ENCODE assay signal across 12 mouse cellular contexts in the genomic region with DNA sequence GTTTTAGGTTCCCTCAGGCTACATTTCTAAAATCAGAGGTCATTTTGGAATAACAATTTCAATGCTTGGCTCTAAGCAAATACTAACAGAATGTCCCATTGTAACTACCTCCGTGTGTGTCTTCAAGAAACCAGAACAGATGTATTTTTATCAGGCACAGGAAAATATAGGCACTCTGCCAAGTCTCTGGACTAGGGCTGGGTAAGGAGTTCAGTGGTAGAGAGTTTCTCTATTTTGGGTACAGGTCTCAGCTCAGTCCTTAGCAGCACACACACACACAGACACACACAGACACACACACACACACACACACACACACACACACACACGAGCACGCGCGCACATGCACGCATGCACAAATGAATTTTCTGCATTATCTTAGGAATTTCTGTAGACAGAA. TPM values are rescaled to one million over a fixed set of nuclear protein-coding genes. Genes with fewer than 3 reads are reported as not detected.
A peak's percentile ranks its signal among the peaks of the same experiment; 100 is the strongest.
DNase-seq lines count a peak whose midpoint lies in the region; ATAC-seq lines count a peak whose summit lies in the region.
"Had no signal": no experiment of that assay in that cellular context is flagged by ENCODE, and none has a peak within 500 bp of the region (broad histone marks: within the 10 kb centered on the region; RNA-seq: fewer than 3 reads in every experiment).

No protein-coding gene starts in this region.

- no peaks in the 10 kb centered on the region for H3K36me3 ChIP-seq in forebrain, embryonic 13.5 days (ENCODE audit: poor library complexity, severe bottlenecking)
- no peaks in the 10 kb centered on the region for H3K36me3 ChIP-seq in forebrain, embryonic 10.5 days (replicated peaks)

- H3K9me3 ChIP-seq in forebrain, embryonic 13.5 days (replicated peaks) = no peaks in the 10 kb centered on the region
- no peaks in the 10 kb centered on the region for H3K9me3 ChIP-seq in forebrain, embryonic 10.5 days

- no peak overlapping the region for H3K9ac ChIP-seq in forebrain, embryonic 13.5 days
- H3K9ac ChIP-seq: liver, postnatal 0 days had no signal

- 0 out of 2 replicates have a peak, but pooled peaks have one; percentile 27 for ATAC-seq in forebrain, embryonic 13.5 days
- ATAC-seq: liver, postnatal 0 days; Patski had no signal

- no peak overlapping the region for H3K4me2 ChIP-seq in forebrain, embryonic 13.5 days

- WGBS in forebrain, embryonic 13.5 days = 83% methylated on average over 6 of the region's 6 CpGs
- 92% methylated on average over 6 of the region's 6 CpGs for WGBS in forebrain, embryonic 10.5 days

- H3K27ac ChIP-seq in forebrain, embryonic 13.5 days = no peak overlapping the region
- H3K27ac ChIP-seq in forebrain, embryonic 10.5 days = no peak overlapping the region

- no peaks in the 10 kb centered on the region for H3K4me1 ChIP-seq in forebrain, embryonic 13.5 days
- no peaks in the 10 kb centered on the region for H3K4me1 ChIP-seq in forebrain, embryonic 10.5 days

- intact Hi-C loops in heart, postnatal 10 days (cut with DNase I) = no loop called here

- H3K27me3 ChIP-seq in forebrain, embryonic 13.5 days = no peaks in the 10 kb centered on the region
- no peaks in the 10 kb centered on the region for H3K27me3 ChIP-seq in forebrain, embryonic 10.5 days (ENCODE audit: poor library complexity, severe bottlenecking)
- H3K27me3 ChIP-seq: Patski had no signal

- no peak overlapping the region for H3K4me3 ChIP-seq in forebrain, embryonic 13.5 days
- no peak overlapping the region for H3K4me3 ChIP-seq in forebrain, embryonic 10.5 days

- DNase-seq in forebrain, embryonic 10.5 days (ENCODE audit: extremely low spot score, low spot score) = no peak
- peak; percentile 6 for DNase-seq in kidney, postnatal 10 days
- DNase-seq in kidney, postnatal 25 days = no peak
- DNase-seq in NIH3T3 (ENCODE audit: low read depth) = peak; percentile 49
- DNase-seq in heart, postnatal 10 days = peak; percentile 17 to 20
- no peak for DNase-seq in B cell, adult 2 months
- no peak for DNase-seq in spleen, adult 18-20 months
- DNase-seq: cerebellum, postnatal 25 days; kidney, adult 9 months; liver, postnatal 0 days had no signal

RNA-seq across cellular contexts. Expression of gene Hpgd, which starts 49.1 kb away (rescaled TPM):
- polyA plus RNA-seq in forebrain, embryonic 13.5 days (2015; fragmentation: Nextera tagmentation; extraction: Ambion mirVana) = 3.8 and 3.9 TPM in 2 replicates
- polyA plus RNA-seq in forebrain, embryonic 10.5 days (2016; fragmentation: Nextera tagmentation; extraction: Ambion mirVana) = 14.7 and 19.4 TPM in 2 replicates
- 1 to 10 TPM; 5.0 to 5.5 TPM for total RNA-seq in heart, postnatal 10 days (2021)

Comparison
In these comparisons a context has a peak if more than half of its experiments do, and no peak if none do; other contexts are left out.
1. DNase-seq: peak in kidney, postnatal 10 days (single experiment), NIH3T3 (single experiment) and heart, postnatal 10 days (2 of 2); none in forebrain, embryonic 10.5 days (single experiment), kidney, postnatal 25 days (0 of 2), B cell, adult 2 months (0 of 2) and spleen, adult 18-20 months (0 of 2).